Mouse (Mus musculus): ENCODE measurements around the gene Nkx2-2. TPM values are rescaled to one million over a fixed set of nuclear protein-coding genes. Genes with fewer than 3 reads are reported as not detected.

Nkx2-2 gene
- total and polyA plus RNA-seq, 3 experiments: not detected

GRCm38 (mm10) chr2:147165863-147166262 is 28.2 kb downstream of the Nkx2-2 start:
- H3K27ac ChIP-seq (ENCODE audit: insufficient read depth, low read depth): no peak overlapping the region
- TF ChIP-seq RAD21 (IDR thresholded peaks at IDR 0.05; ENCODE audit: low read depth, low read length) (no peak), ELF1 (IDR thresholded peaks at IDR 0.05; ENCODE audit: low read depth, low read length) (no peak), TBP (conservative IDR thresholded peaks at IDR 0.05; ENCODE audit: low read depth, low read length) (no peak), MXI1 (IDR thresholded peaks at IDR 0.05; ENCODE audit: low read depth, low read length) (no peak), UBTF (IDR thresholded peaks at IDR 0.05; ENCODE audit: low read depth, low read length) (no peak), MAX (IDR thresholded peaks at IDR 0.05; ENCODE audit: low read length) (no peak), MAZ (IDR thresholded peaks at IDR 0.05; ENCODE audit: low read depth, low read length) (no peak), PAX5 (IDR thresholded peaks at IDR 0.05; ENCODE audit: low read length) (no peak)
- no peaks in the 10 kb centered on the region for H3K27me3 ChIP-seq (replicated peaks)
- dilution Hi-C loops (cut with MboI; ENCODE audit: extremely low pct_ligation_motif_present, extremely low pct_unique_long_range_greater_than_20kb, low sequenced_read_pairs) (no loop called here), in situ Hi-C loops (cut with MboI; ENCODE audit: low pct_ligation_motif_present, low pct_unique_long_range_greater_than_20kb, low sequenced_read_pairs) (no loop called here)
- no peak overlapping the region for H3K9ac ChIP-seq (ENCODE audit: insufficient read depth, low read depth)
- H3K36me3 ChIP-seq (replicated peaks in 1 of 2; ENCODE audit: control insufficient read depth in 1 of 2, insufficient read depth in 1 of 2, low read length in 1 of 2): no peaks in the 10 kb centered on the region
- no peaks in the 10 kb centered on the region for H3K4me1 ChIP-seq (ENCODE audit: control insufficient read depth in 1 of 2, insufficient read depth in 2 of 2)
- H3K4me2 ChIP-seq (ENCODE audit: insufficient read depth, low read depth, poor library complexity, severe bottlenecking): no peak overlapping the region
- H3K9me3 ChIP-seq (replicated peaks; ENCODE audit: low read length): no peaks in the 10 kb centered on the region
- no peaks in the 10 kb centered on the region for H3K79me2 ChIP-seq (replicated peaks; ENCODE audit: control insufficient read depth, extremely low read depth, insufficient read depth, poor library complexity, severe bottlenecking)
- H3K4me3 ChIP-seq (replicated peaks in 1 of 3; ENCODE audit: low read depth in 2 of 3, low read length in 2 of 3, poor library complexity in 1 of 3): no peak overlapping the region
- no peak for DNase-seq (ENCODE audit: extremely low read depth)

GRCm38 (mm10) chr2:147165376-147165775 is 28.7 kb downstream of the Nkx2-2 start:
- no peaks in the 10 kb centered on the region for H3K4me1 ChIP-seq (ENCODE audit: control insufficient read depth in 1 of 2, insufficient read depth in 2 of 2)
- TF ChIP-seq MYC (IDR thresholded peaks at IDR 0.05; ENCODE audit: low read depth, low read length) (no peak), UBTF (IDR thresholded peaks at IDR 0.05; ENCODE audit: low read depth, low read length) (no peak), MAZ (IDR thresholded peaks at IDR 0.05; ENCODE audit: low read depth, low read length) (no peak), ETS1 (conservative IDR thresholded peaks at IDR 0.05; ENCODE audit: low read depth, low read length) (no peak), ELF1 (IDR thresholded peaks at IDR 0.05; ENCODE audit: low read depth, low read length) (no peak), JUN (IDR thresholded peaks at IDR 0.05; ENCODE audit: insufficient read depth, low read depth, low read length) (no peak), CHD2 (IDR thresholded peaks at IDR 0.05; ENCODE audit: low read length) (no peak), SMC3 (IDR thresholded peaks at IDR 0.05; ENCODE audit: low read depth, low read length) (no peak), CHD1 (IDR thresholded peaks at IDR 0.05; ENCODE audit: low read depth, low read length) (no peak), EP300 (IDR thresholded peaks at IDR 0.05; ENCODE audit: low read length) (no peak), TBP (conservative IDR thresholded peaks at IDR 0.05; ENCODE audit: low read depth, low read length) (no peak), IRF4 (IDR thresholded peaks at IDR 0.05; ENCODE audit: low read depth, low read length) (no peak), TCF12 (IDR thresholded peaks at IDR 0.05; ENCODE audit: low read depth, low read length) (no peak)
- dilution Hi-C loops (cut with MboI; ENCODE audit: extremely low pct_ligation_motif_present, extremely low pct_unique_long_range_greater_than_20kb, low sequenced_read_pairs): no loop called here

More at GRCm38 (mm10) chr2:147165376-147165775, 28.7 kb downstream of the Nkx2-2 start:
- Histone ChIP-seq H3K79me2 (replicated peaks; ENCODE audit: control insufficient read depth, extremely low read depth, insufficient read depth, poor library complexity, severe bottlenecking) (no peaks in the 10 kb centered on the region), H3K4me3 (replicated peaks in 1 of 3; ENCODE audit: low read depth in 2 of 3, low read length in 2 of 3, poor library complexity in 1 of 3) (no peak overlapping the region), H3K27ac (ENCODE audit: insufficient read depth, low read depth) (no peak overlapping the region), H3K27me3 (replicated peaks) (no peaks in the 10 kb centered on the region), H3K36me3 (replicated peaks in 1 of 2; ENCODE audit: control insufficient read depth in 1 of 2, insufficient read depth in 1 of 2, low read length in 1 of 2) (no peaks in the 10 kb centered on the region), H3K4me2 (ENCODE audit: insufficient read depth, low read depth, poor library complexity, severe bottlenecking) (no peak overlapping the region), H3K9ac (ENCODE audit: insufficient read depth, low read depth) (no peak overlapping the region), H3K9me3 (replicated peaks; ENCODE audit: low read length) (no peaks in the 10 kb centered on the region)
- in situ Hi-C loops (cut with MboI; ENCODE audit: low pct_ligation_motif_present, low pct_unique_long_range_greater_than_20kb, low sequenced_read_pairs): no loop called here
- DNase-seq (ENCODE audit: extremely low read depth): no peak
